ENCODE assay signal across 31 mouse cellular contexts in genomic region chr13:95477173-95477572, GRCm38 (mm10). TPM values are rescaled to one million over a fixed set of nuclear protein-coding genes. Genes with fewer than 3 reads are reported as not detected.
A peak's percentile ranks its signal among the peaks of the same experiment; 100 is the strongest.
DNase-seq lines count a peak whose midpoint lies in the region; ATAC-seq and TF ChIP-seq lines count a peak whose summit lies in the region.
"Had no signal": no experiment of that assay in that cellular context is flagged by ENCODE, and none has a peak within 500 bp of the region (broad histone marks: within the 10 kb centered on the region; RNA-seq: fewer than 3 reads in every experiment).

No protein-coding gene starts in this region.

- H3K27ac ChIP-seq in liver, embryonic 14.5 days, result no peak overlapping the region
- no peak overlapping the region for H3K27ac ChIP-seq in liver, embryonic 12.5 days
- H3K27ac ChIP-seq: embryonic facial prominence, embryonic 13.5 days; embryonic facial prominence, embryonic 15.5 days; forebrain, embryonic 10.5 days; forebrain, embryonic 12.5 days had no signal

- peaks cover 7 to 24% of the 10 kb centered on the region in 2 experiments for H3K4me1 ChIP-seq in liver, embryonic 14.5 days (replicated peaks; ENCODE audit: control insufficient read depth in 2 of 2, insufficient read depth in 2 of 2, low read length in 1 of 2)
- H3K4me1 ChIP-seq in liver, embryonic 12.5 days, result peaks cover 28% of the 10 kb centered on the region
- H3K4me1 ChIP-seq in G1E (ENCODE audit: insufficient read depth, low read depth, low read length), result peaks cover 79% of the 10 kb centered on the region
- H3K4me1 ChIP-seq: embryonic facial prominence, embryonic 13.5 days; embryonic facial prominence, embryonic 15.5 days; forebrain, embryonic 10.5 days; forebrain, embryonic 12.5 days had no signal

- no peak for DNase-seq in liver, embryonic 14.5 days (ENCODE audit: low read depth in 3 of 3, low spot score in 3 of 3)
- peak; percentile 28 for DNase-seq in G1E (ENCODE audit: low spot score)
- no peak for DNase-seq in adrenal gland, postnatal 4 days (ENCODE audit: low spot score in 2 of 2)
- DNase-seq in kidney, postnatal 14 days, result no peak
- DNase-seq: adrenal gland, adult 8-10 months; adrenal gland, postnatal 14 days; adrenal gland, postnatal 36 days; B cell, adult 2 months; cerebellum, adult 11 months; cerebellum, adult 18-20 months; cerebellum, adult 8-10 months; cerebellum, adult 9-11 months; cerebellum, postnatal 14 days; cerebellum, postnatal 36 days; embryo, embryonic 11 days had no signal

- no peak overlapping the region for H3K4me3 ChIP-seq in liver, embryonic 14.5 days (ENCODE audit: insufficient read depth in 1 of 2, low read depth in 2 of 2, low read length in 2 of 2)
- no peak overlapping the region for H3K4me3 ChIP-seq in liver, embryonic 12.5 days
- H3K4me3 ChIP-seq in G1E (ENCODE audit: low read depth, low read length), result no peak overlapping the region; the same call in 1 of the 2 replicates
- H3K4me3 ChIP-seq: embryonic facial prominence, embryonic 13.5 days; embryonic facial prominence, embryonic 15.5 days; erythroblast, embryonic 14.5 days; forebrain, embryonic 10.5 days; forebrain, embryonic 12.5 days had no signal

- no peak overlapping the region for H3K9ac ChIP-seq in liver, embryonic 14.5 days (replicated peaks)
- no peak overlapping the region for H3K9ac ChIP-seq in liver, embryonic 12.5 days
- H3K9ac ChIP-seq: embryonic facial prominence, embryonic 13.5 days; embryonic facial prominence, embryonic 15.5 days; forebrain, embryonic 12.5 days had no signal

- no peaks in the 10 kb centered on the region for H3K27me3 ChIP-seq in liver, embryonic 14.5 days (ENCODE audit: control insufficient read depth, insufficient read depth, low read length)
- H3K27me3 ChIP-seq in liver, embryonic 12.5 days (replicated peaks), result peaks cover 25% of the 10 kb centered on the region
- no peaks in the 10 kb centered on the region for H3K27me3 ChIP-seq in G1E (ENCODE audit: insufficient read depth, low read length)
- H3K27me3 ChIP-seq: forebrain, embryonic 12.5 days; Patski had no signal

- no peaks in the 10 kb centered on the region for H3K36me3 ChIP-seq in liver, embryonic 14.5 days (replicated peaks; ENCODE audit: control insufficient read depth, insufficient read depth, low read depth)
- H3K36me3 ChIP-seq in liver, embryonic 12.5 days, result no peaks in the 10 kb centered on the region
- no peaks in the 10 kb centered on the region for H3K36me3 ChIP-seq in G1E (replicated peaks)
- H3K36me3 ChIP-seq: embryonic facial prominence, embryonic 13.5 days; embryonic facial prominence, embryonic 15.5 days; forebrain, embryonic 10.5 days; forebrain, embryonic 12.5 days had no signal

- TF ChIP-seq CTCF in liver, embryonic 14.5 days (IDR thresholded peaks at IDR 0.05; ENCODE audit: low read depth), result no peak
- no peak for TF ChIP-seq CTCF in G1E (IDR thresholded peaks at IDR 0.05; ENCODE audit: low read depth, low read length)

- 39% methylated on average over 6 of the region's 6 CpGs for WGBS in liver, embryonic 14.5 days (ENCODE audit: insufficient replicate concordance)
- 37% methylated on average over 6 of the region's 6 CpGs for WGBS in liver, embryonic 12.5 days (ENCODE audit: insufficient replicate concordance)

- H3K9me3 ChIP-seq in liver, embryonic 14.5 days (ENCODE audit: control insufficient read depth, low read length), result no peaks in the 10 kb centered on the region
- 0 out of 2 replicates have a peak, but pooled peaks cover 3% of the 10 kb centered on the region for H3K9me3 ChIP-seq in liver, embryonic 12.5 days (replicated peaks)
- H3K9me3 ChIP-seq in G1E (replicated peaks), result no peaks in the 10 kb centered on the region
- H3K9me3 ChIP-seq: embryonic facial prominence, embryonic 13.5 days; embryonic facial prominence, embryonic 15.5 days; forebrain, embryonic 12.5 days had no signal

- no peak overlapping the region for H3K4me2 ChIP-seq in liver, embryonic 14.5 days (ENCODE audit: low read depth)
- H3K4me2 ChIP-seq in liver, embryonic 12.5 days, result no peak overlapping the region
- H3K4me2 ChIP-seq: embryonic facial prominence, embryonic 13.5 days; embryonic facial prominence, embryonic 15.5 days; forebrain, embryonic 12.5 days had no signal

- peak; percentile 54 for TF ChIP-seq EP300 in liver, embryonic 14.5 days (IDR thresholded peaks at IDR 0.05; ENCODE audit: low read depth)

- no peak for ATAC-seq in liver, embryonic 14.5 days (ENCODE audit: insufficient read depth)
- no peak for ATAC-seq in liver, embryonic 12.5 days
- ATAC-seq in G1E (ENCODE audit: extremely low read depth, insufficient number of reproducible peaks, low FRiP score, poor library complexity, severe bottlenecking), result peak; percentile 50
- peak; percentile 55 for ATAC-seq in megakaryocyte progenitor cell, adult 5-6 weeks (replicated peaks; ENCODE audit: poor library complexity)
- ATAC-seq: activated CD4-positive, CD25-positive, alpha-beta regulatory T cell, adult 4 months; CD4-positive, CD25-positive, alpha-beta regulatory T cell, adult 4 months; forebrain, embryonic 14.5 days; forebrain, embryonic 16.5 days; Patski had no signal

RNA-seq across cellular contexts. Expression of gene S100z, which starts 1.3 kb away (rescaled TPM):
- polyA plus RNA-seq in liver, embryonic 14.5 days (2012; rRNA removed), result not detected in 2 replicates
- not detected in 2 replicates for polyA plus RNA-seq in liver, embryonic 14.5 days (2014; fragmentation: Nextera tagmentation; extraction: Ambion mirVana)
- not detected in 2 replicates for polyA plus RNA-seq in liver, embryonic 12.5 days (2016; fragmentation: Nextera tagmentation; extraction: Ambion mirVana)
- total RNA-seq in G1E (2014; fragmentation: Nextera tagmentation) (not detected in 2 replicates), G1E (2017) (not detected in 2 replicates)
- not detected in 2 replicates for polyA plus RNA-seq in G1E (2012)
- not detected in 2 replicates for total RNA-seq in megakaryocyte progenitor cell, adult 5-6 weeks (2015)
- total RNA-seq in megakaryocyte progenitor cell, adult 5-6 weeks (2017), result not detected in 2 replicates
- not detected for total RNA-seq in adrenal gland, postnatal 4 days (2021)
- total RNA-seq: adrenal gland, adult 18-20 months; adrenal gland, adult 8-10 months; adrenal gland, postnatal 14 days; adrenal gland, postnatal 36 days; CH12.LX; common myeloid progenitor, adult 5-6 weeks had no signal
- polyA plus RNA-seq: activated CD4-positive, CD25-positive, alpha-beta regulatory T cell, adult 4 months; brain, embryonic 14.5 days; CD4-positive, CD25-positive, alpha-beta regulatory T cell, adult 4 months; erythroblast, embryonic 14.5 days; forebrain, embryonic 10.5 days; forebrain, embryonic 14.5 days; forebrain, embryonic 16.5 days; Patski had no signal

RNA-seq across cellular contexts. Expression of gene Crhbp, which starts 32.4 kb away (rescaled TPM):
- polyA plus RNA-seq in liver, embryonic 14.5 days (2012; rRNA removed), result 0.04 and 0.05 TPM in 2 replicates
- not detected in 2 replicates for polyA plus RNA-seq in liver, embryonic 14.5 days (2014; fragmentation: Nextera tagmentation; extraction: Ambion mirVana)
- polyA plus RNA-seq in liver, embryonic 12.5 days (2016; fragmentation: Nextera tagmentation; extraction: Ambion mirVana), result not detected in 2 replicates
- 0.45 and 0.58 TPM in 2 replicates for total RNA-seq in G1E (2014; fragmentation: Nextera tagmentation)
- not detected in 2 replicates for total RNA-seq in G1E (2017)
- polyA plus RNA-seq in G1E (2012), result not detected in 2 replicates
- not detected in 2 replicates for total RNA-seq in megakaryocyte progenitor cell, adult 5-6 weeks (2015)
- total RNA-seq in megakaryocyte progenitor cell, adult 5-6 weeks (2017), result not detected in 2 replicates
- total RNA-seq in adrenal gland, postnatal 4 days (2021), result not detected
- total RNA-seq: adrenal gland, adult 8-10 months; adrenal gland, postnatal 14 days; CH12.LX; common myeloid progenitor, adult 5-6 weeks had no signal
- polyA plus RNA-seq: activated CD4-positive, CD25-positive, alpha-beta regulatory T cell, adult 4 months; CD4-positive, CD25-positive, alpha-beta regulatory T cell, adult 4 months; erythroblast, embryonic 14.5 days; Patski had no signal

RNA-seq across cellular contexts. Expression of gene F2rl1, which starts 47.9 kb away (rescaled TPM):
- polyA plus RNA-seq in liver, embryonic 14.5 days (2012; rRNA removed), result 0.71 and 0.84 TPM in 2 replicates
- 0.30 and 0.67 TPM in 2 replicates for polyA plus RNA-seq in liver, embryonic 14.5 days (2014; fragmentation: Nextera tagmentation; extraction: Ambion mirVana)
- polyA plus RNA-seq in liver, embryonic 12.5 days (2016; fragmentation: Nextera tagmentation; extraction: Ambion mirVana), result 0.07 and 0.12 TPM in 2 replicates
- total RNA-seq in G1E (2014; fragmentation: Nextera tagmentation) (not detected in 2 replicates), G1E (2017) (0.05 and 0.06 TPM in 2 replicates)
- polyA plus RNA-seq in G1E (2012), result not detected in 2 replicates
- 0.15 and 0.27 TPM in 2 replicates for total RNA-seq in megakaryocyte progenitor cell, adult 5-6 weeks (2015)
- total RNA-seq in megakaryocyte progenitor cell, adult 5-6 weeks (2017), result 0.04 and 0.61 TPM in 2 replicates
- total RNA-seq in adrenal gland, postnatal 4 days (2021), result 1 to 10 TPM in 1 of 2 experiments, under 1 TPM in 1; 0.42 to 3.1 TPM
- total RNA-seq: CH12.LX had no signal
- polyA plus RNA-seq: erythroblast, embryonic 14.5 days; forebrain, embryonic 16.5 days had no signal

Comparison
In these comparisons a context has a peak if more than half of its experiments do, and no peak if none do; other contexts are left out.
1. ATAC-seq: peak in G1E (single experiment) and megakaryocyte progenitor cell, adult 5-6 weeks (single experiment); none in liver, embryonic 14.5 days (single experiment) and liver, embryonic 12.5 days (single experiment).